Mouse (Mus musculus): ENCODE data around the gene Agpat3. TPM values are rescaled to one million over a fixed set of nuclear protein-coding genes. Genes with fewer than 3 reads are reported as not detected.
"Not testable (repeated sequence)": the region's sequence is repeated elsewhere in the genome, so short reads cannot be mapped to it uniquely, and the experiment has no call there.

Gene Agpat3
- polyA plus RNA-seq, 1 experiment from 2014 or later: 84.9 TPM

DNA sequence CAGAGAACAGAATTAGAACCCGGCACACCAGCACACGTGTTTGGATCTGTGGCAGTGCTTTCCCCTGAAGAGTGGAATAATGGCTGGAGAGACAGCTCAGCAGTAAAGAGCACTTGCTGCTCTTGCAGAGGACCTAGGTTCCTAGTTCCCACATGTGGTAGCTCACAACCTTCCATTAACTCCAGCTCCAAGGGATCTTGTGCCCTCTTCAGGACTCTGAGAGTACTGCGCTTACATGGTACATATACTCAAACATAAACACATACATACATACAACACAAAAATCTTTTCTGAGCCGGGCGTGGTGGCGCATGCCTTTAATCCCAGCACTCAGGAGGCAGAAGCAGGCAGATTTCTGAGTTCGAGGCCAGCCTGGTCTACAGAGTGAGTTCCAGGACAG, 26.2 kb upstream of the Agpat3 start:
- no peak overlapping the region for H3K9ac ChIP-seq
- H3K36me3 ChIP-seq: no peaks in the 10 kb centered on the region
- H3K4me1 ChIP-seq: no peaks in the 10 kb centered on the region
- no peak for ATAC-seq (replicated peaks; ENCODE audit: low FRiP score)
- H3K27me3 ChIP-seq: no peaks in the 10 kb centered on the region
- WGBS: 96% methylated on average over 7 of the region's 7 CpGs
- no peak overlapping the region for H3K4me3 ChIP-seq (replicated peaks)
- no peak overlapping the region for H3K4me2 ChIP-seq
- H3K27ac ChIP-seq: no peak overlapping the region
- H3K9me3 ChIP-seq (replicated peaks): no peaks in the 10 kb centered on the region

- no peak overlapping the region for H3K9ac ChIP-seq
- no peaks in the 10 kb centered on the region for H3K9me3 ChIP-seq (replicated peaks)
- 0 out of 2 replicates have a peak, but pooled peaks cover 9% of the 10 kb centered on the region for H3K4me1 ChIP-seq
- H3K36me3 ChIP-seq: no peaks in the 10 kb centered on the region
- no peak overlapping the region for H3K4me2 ChIP-seq
- 69% methylated on average over 27 of the region's 27 CpGs for WGBS
- no peak overlapping the region for H3K27ac ChIP-seq
- H3K27me3 ChIP-seq: no peaks in the 10 kb centered on the region
- H3K4me3 ChIP-seq (replicated peaks): no peak overlapping the region
- ATAC-seq (replicated peaks; ENCODE audit: low FRiP score): no peak
Observed at GRCm38 (mm10) chr10:78372681-78373668, 20.7 kb upstream of the Agpat3 start.

GRCm38 (mm10) chr10:78371746-78372145, 19.5 kb upstream of the Agpat3 start:
- H3K9me3 ChIP-seq (replicated peaks): no peaks in the 10 kb centered on the region
- no peak overlapping the region for H3K4me2 ChIP-seq
- no peak for ATAC-seq (replicated peaks; ENCODE audit: low FRiP score)
- H3K9ac ChIP-seq: no peak overlapping the region
- peaks cover 10% of the 10 kb centered on the region for H3K4me1 ChIP-seq
- WGBS: 82% methylated on average over 6 of the region's 6 CpGs
- no peak overlapping the region for H3K27ac ChIP-seq
- H3K4me3 ChIP-seq (replicated peaks): no peak overlapping the region
- no peaks in the 10 kb centered on the region for H3K27me3 ChIP-seq
- H3K36me3 ChIP-seq: no peaks in the 10 kb centered on the region

DNA sequence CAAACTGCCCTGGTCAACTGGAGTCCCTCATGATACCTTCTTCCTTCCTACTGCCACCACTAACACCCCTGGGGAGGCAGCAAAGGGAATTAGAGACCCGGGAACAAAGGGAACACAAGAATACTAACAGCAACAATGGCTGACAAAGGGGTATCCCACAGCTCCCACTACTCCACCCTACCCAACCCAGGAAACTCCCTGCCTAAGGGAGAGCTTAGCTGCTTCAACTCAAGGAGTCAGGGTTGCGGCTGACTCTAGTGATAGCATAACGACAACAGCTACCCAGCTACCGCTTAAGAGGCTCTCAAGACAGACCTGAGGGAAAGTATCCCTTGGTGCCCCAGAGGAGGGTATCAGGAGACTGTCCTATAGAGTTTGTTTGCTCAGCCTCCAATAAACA, 15.3 kb upstream of the Agpat3 start:
- WGBS: 62% methylated on average over 4 of the region's 4 CpGs

GRCm38 (mm10) chr10:78366851-78367312, 14.6 kb upstream of the Agpat3 start:
- Histone ChIP-seq H3K36me3 (no peaks in the 10 kb centered on the region), H3K27ac (0 out of 2 replicates have a peak overlapping the region, but pooled peaks have one; percentile 41), H3K27me3 (no peaks in the 10 kb centered on the region), H3K4me3 (replicated peaks) (no peak overlapping the region), H3K9me3 (replicated peaks) (no peaks in the 10 kb centered on the region), H3K4me2 (no peak overlapping the region), H3K4me1 (peaks cover 10% of the 10 kb centered on the region), H3K9ac (no peak overlapping the region)
- no peak for ATAC-seq (replicated peaks; ENCODE audit: low FRiP score)
- WGBS: 59% methylated on average over 9 of the region's 9 CpGs

More for the DNA sequence above, 15.3 kb upstream of the Agpat3 start:
- H3K27me3 ChIP-seq: no peaks in the 10 kb centered on the region
- H3K36me3 ChIP-seq: no peaks in the 10 kb centered on the region
- no peak overlapping the region for H3K4me3 ChIP-seq (replicated peaks)
- no peak overlapping the region for H3K27ac ChIP-seq
- no peak for ATAC-seq (replicated peaks; ENCODE audit: low FRiP score)
- H3K9ac ChIP-seq: no peak overlapping the region
- H3K4me2 ChIP-seq: no peak overlapping the region
- H3K9me3 ChIP-seq (replicated peaks): no peaks in the 10 kb centered on the region
- H3K4me1 ChIP-seq: peaks cover 13% of the 10 kb centered on the region

GRCm38 (mm10) chr10:78366195-78366834, 14.0 kb upstream of the Agpat3 start:
- peaks cover 4% of the 10 kb centered on the region for H3K4me1 ChIP-seq
- no peaks in the 10 kb centered on the region for H3K27me3 ChIP-seq
- H3K9me3 ChIP-seq (replicated peaks): no peaks in the 10 kb centered on the region
- H3K9ac ChIP-seq: no peak overlapping the region
- ATAC-seq (replicated peaks; ENCODE audit: low FRiP score): no peak
- H3K27ac ChIP-seq: 0 out of 2 replicates have a peak overlapping the region, but pooled peaks have one; percentile 41
- 53% methylated on average over 5 of the region's 5 CpGs for WGBS
- H3K4me3 ChIP-seq (replicated peaks): no peak overlapping the region
- H3K4me2 ChIP-seq: no peak overlapping the region
- no peaks in the 10 kb centered on the region for H3K36me3 ChIP-seq

GRCm38 (mm10) chr10:78365555-78365954, 13.3 kb upstream of the Agpat3 start:
- H3K4me2 ChIP-seq: no peak overlapping the region
- no peak for ATAC-seq (replicated peaks; ENCODE audit: low FRiP score)
- peaks cover 4% of the 10 kb centered on the region for H3K4me1 ChIP-seq
- no peaks in the 10 kb centered on the region for H3K9me3 ChIP-seq (replicated peaks)
- no peaks in the 10 kb centered on the region for H3K27me3 ChIP-seq
- H3K4me3 ChIP-seq (replicated peaks): no peak overlapping the region
- no peak overlapping the region for H3K9ac ChIP-seq
- H3K27ac ChIP-seq: no peak overlapping the region
- H3K36me3 ChIP-seq: no peaks in the 10 kb centered on the region
- 84% methylated on average over 6 of the region's 6 CpGs for WGBS

- H3K4me3 ChIP-seq (replicated peaks): no peak overlapping the region
- no peak overlapping the region for H3K27ac ChIP-seq
- no peaks in the 10 kb centered on the region for H3K9me3 ChIP-seq (replicated peaks)
- H3K36me3 ChIP-seq: no peaks in the 10 kb centered on the region
- no peak overlapping the region for H3K9ac ChIP-seq
- no peaks in the 10 kb centered on the region for H3K27me3 ChIP-seq
- H3K4me1 ChIP-seq: peaks cover 4% of the 10 kb centered on the region
- ATAC-seq (replicated peaks; ENCODE audit: low FRiP score): no peak
- WGBS: 84% methylated on average over 2 of the region's 2 CpGs
- no peak overlapping the region for H3K4me2 ChIP-seq
Observed at GRCm38 (mm10) chr10:78364106-78364505, 11.8 kb upstream of the Agpat3 start.

- H3K36me3 ChIP-seq: no peaks in the 10 kb centered on the region
- H3K4me2 ChIP-seq: no peak overlapping the region
- no peak overlapping the region for H3K4me3 ChIP-seq (replicated peaks)
- H3K9ac ChIP-seq: no peak overlapping the region
- no peaks in the 10 kb centered on the region for H3K27me3 ChIP-seq
- 92% methylated on average over 6 of the region's 6 CpGs for WGBS
- no peak overlapping the region for H3K27ac ChIP-seq
- no peaks in the 10 kb centered on the region for H3K9me3 ChIP-seq (replicated peaks)
- peaks cover 4% of the 10 kb centered on the region for H3K4me1 ChIP-seq
- no peak for ATAC-seq (replicated peaks; ENCODE audit: low FRiP score)
Observed at GRCm38 (mm10) chr10:78363366-78363765, 11.1 kb upstream of the Agpat3 start.

GRCm38 (mm10) chr10:78361951-78362350, 9.7 kb upstream of the Agpat3 start:
- H3K4me1 ChIP-seq: peaks cover 4% of the 10 kb centered on the region
- no peak overlapping the region for H3K9ac ChIP-seq
- no peaks in the 10 kb centered on the region for H3K27me3 ChIP-seq
- no peaks in the 10 kb centered on the region for H3K36me3 ChIP-seq
- no peak overlapping the region for H3K27ac ChIP-seq
- H3K4me3 ChIP-seq (replicated peaks): no peak overlapping the region
- no peak overlapping the region for H3K4me2 ChIP-seq
- ATAC-seq (replicated peaks; ENCODE audit: low FRiP score): no peak
- no peaks in the 10 kb centered on the region for H3K9me3 ChIP-seq (replicated peaks)
- WGBS: 87% methylated on average over 2 of the region's 2 CpGs

GRCm38 (mm10) chr10:78360290-78360711, 8.0 kb upstream of the Agpat3 start:
- Histone ChIP-seq H3K9ac (no peak overlapping the region), H3K4me3 (replicated peaks) (no peak overlapping the region), H3K4me2 (no peak overlapping the region), H3K9me3 (replicated peaks) (no peaks in the 10 kb centered on the region), H3K36me3 (no peaks in the 10 kb centered on the region), H3K4me1 (peaks cover 10% of the 10 kb centered on the region), H3K27ac (no peak overlapping the region), H3K27me3 (no peaks in the 10 kb centered on the region)
- ATAC-seq (replicated peaks; ENCODE audit: low FRiP score): no peak
- WGBS: 69% methylated on average over 3 of the region's 3 CpGs

GRCm38 (mm10) chr10:78358999-78359398, 6.7 kb upstream of the Agpat3 start:
- H3K4me2 ChIP-seq; H3K36me3 ChIP-seq; H3K9ac ChIP-seq; ATAC-seq (replicated peaks; ENCODE audit: low FRiP score); H3K4me3 ChIP-seq (replicated peaks); H3K9me3 ChIP-seq (replicated peaks); H3K27me3 ChIP-seq; H3K27ac ChIP-seq: not testable (repeated sequence)
- 91% methylated on average over 3 of the region's 3 CpGs for WGBS
- peaks cover 15% of the 10 kb centered on the region for H3K4me1 ChIP-seq
